Mouse (Mus musculus): ENCODE measurements around the gene Oas1f. TPM values are rescaled to one million over a fixed set of nuclear protein-coding genes. Genes with fewer than 3 reads are reported as not detected.
"Not testable (repeated sequence)": the region's sequence is repeated elsewhere in the genome, so short reads cannot be mapped to it uniquely, and the experiment has no call there.

Gene Oas1f
- total RNA-seq, 1 experiment: 0.45 TPM

DNA sequence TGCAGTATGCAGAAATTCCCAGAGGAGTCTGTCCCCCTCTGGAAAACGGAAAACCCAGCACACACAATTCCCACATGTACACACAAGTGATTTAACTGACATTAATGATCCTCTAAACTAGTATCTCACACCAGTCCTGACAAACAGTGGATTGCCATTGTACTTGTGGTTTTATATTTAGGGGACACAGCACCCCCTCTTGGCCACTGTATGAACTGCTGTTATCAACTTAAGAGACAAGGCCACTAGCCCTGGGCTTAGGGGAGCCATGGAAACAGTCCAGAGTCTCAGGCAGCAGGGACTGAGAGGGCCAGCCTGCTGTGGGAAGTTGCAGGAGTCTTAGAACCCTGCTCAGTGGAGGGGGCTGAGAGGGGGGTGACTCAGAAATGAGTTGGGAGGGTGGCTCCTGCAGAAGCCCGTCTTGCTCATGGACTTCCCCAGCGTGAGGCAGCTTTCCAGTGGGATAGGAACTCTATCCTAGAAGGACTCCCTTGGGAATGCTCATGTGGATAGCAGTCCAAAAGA lies 18.2 kb downstream of the Oas1f start:
- Histone ChIP-seq H3K36me3 (ENCODE audit: control insufficient read depth, insufficient read depth, low read length, poor library complexity, severe bottlenecking) (no peaks in the 10 kb centered on the region), H3K4me3 (ENCODE audit: insufficient read depth in 1 of 2, low read depth in 1 of 2, low read length in 2 of 2, poor library complexity in 1 of 2, severe bottlenecking in 1 of 2) (no peak overlapping the region), H3K27ac (ENCODE audit: insufficient read depth, low read depth, low read length, poor library complexity, severe bottlenecking) (no peak overlapping the region), H3K4me1 (ENCODE audit: control insufficient read depth in 2 of 2, insufficient read depth in 2 of 2, low read length in 2 of 2, poor library complexity in 1 of 2) (no peaks in the 10 kb centered on the region), H3K9me3 (ENCODE audit: control insufficient read depth, insufficient read depth, low read depth, low read length) (no peaks in the 10 kb centered on the region), H3K9ac (ENCODE audit: insufficient read depth, low read depth, low read length, poor library complexity, severe bottlenecking) (no peak overlapping the region)
- TF ChIP-seq MAFK (IDR thresholded peaks at IDR 0.05; ENCODE audit: insufficient read depth, low read depth, low read length): no peak
- peak; percentile 64 for TF ChIP-seq ZC3H11A (IDR thresholded peaks at IDR 0.05; ENCODE audit: borderline replicate concordance, low read depth, low read length)
- TF ChIP-seq ZNF384 (IDR thresholded peaks at IDR 0.05; ENCODE audit: low read depth, low read length): no peak
- DNase-seq (ENCODE audit: low read depth, low spot score): peak; percentile 82
- in situ Hi-C loops (cut with MboI; ENCODE audit: low sequenced_read_pairs in 2 of 2, unreplicated experiment in 2 of 2): no loop called here

DNA sequence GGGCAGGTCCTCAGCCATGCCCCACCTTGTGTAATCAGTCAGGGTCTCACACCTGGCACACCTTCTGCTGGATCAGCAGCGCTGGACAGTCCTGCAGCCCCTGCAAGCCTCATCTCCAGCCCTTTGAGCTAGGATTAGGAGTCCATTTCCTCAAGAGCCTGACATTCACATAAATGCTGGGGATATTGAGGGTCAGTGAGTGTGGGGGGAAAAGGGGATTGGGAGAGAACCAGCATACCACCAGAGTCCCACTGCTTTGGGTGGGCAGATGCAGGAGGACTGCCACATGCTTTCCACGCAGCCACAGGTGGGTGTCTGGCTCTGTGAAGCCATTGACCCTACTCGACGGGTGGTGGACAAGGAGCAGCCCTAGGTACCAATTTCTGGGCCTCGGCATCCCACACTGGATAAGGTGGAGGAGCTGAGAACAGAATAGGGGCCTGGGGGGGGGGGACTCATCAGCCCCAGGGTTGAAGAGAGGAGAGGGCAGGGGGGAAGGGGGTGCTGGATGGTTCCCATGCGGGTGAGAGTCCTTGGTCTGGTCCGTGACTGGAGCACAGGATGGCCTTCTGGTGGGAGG lies 22.4 kb downstream of the Oas1f start:
- Histone ChIP-seq H3K4me1 (ENCODE audit: control insufficient read depth in 2 of 2, insufficient read depth in 2 of 2, low read length in 2 of 2, poor library complexity in 1 of 2) (no peaks in the 10 kb centered on the region), H3K4me3 (ENCODE audit: insufficient read depth in 1 of 2, low read depth in 1 of 2, low read length in 2 of 2, poor library complexity in 1 of 2, severe bottlenecking in 1 of 2) (no peak overlapping the region), H3K9ac (ENCODE audit: insufficient read depth, low read depth, low read length, poor library complexity, severe bottlenecking) (no peak overlapping the region), H3K9me3 (ENCODE audit: control insufficient read depth, insufficient read depth, low read depth, low read length) (no peaks in the 10 kb centered on the region), H3K27ac (ENCODE audit: insufficient read depth, low read depth, low read length, poor library complexity, severe bottlenecking) (no peak overlapping the region), H3K36me3 (ENCODE audit: control insufficient read depth, insufficient read depth, low read length, poor library complexity, severe bottlenecking) (no peaks in the 10 kb centered on the region)
- in situ Hi-C loops (cut with MboI; ENCODE audit: low sequenced_read_pairs in 2 of 2, unreplicated experiment in 2 of 2): no loop called here
- DNase-seq (ENCODE audit: low read depth, low spot score): no peak
- TF ChIP-seq MAFK (IDR thresholded peaks at IDR 0.05; ENCODE audit: insufficient read depth, low read depth, low read length) (no peak), ZNF384 (IDR thresholded peaks at IDR 0.05; ENCODE audit: low read depth, low read length) (no peak), HCFC1 (IDR thresholded peaks at IDR 0.05; ENCODE audit: borderline replicate concordance, insufficient read depth, low read length) (no peak), CHD2 (IDR thresholded peaks at IDR 0.05; ENCODE audit: low read depth, low read length) (no peak), ZC3H11A (IDR thresholded peaks at IDR 0.05; ENCODE audit: borderline replicate concordance, low read depth, low read length) (no peak)

DNA sequence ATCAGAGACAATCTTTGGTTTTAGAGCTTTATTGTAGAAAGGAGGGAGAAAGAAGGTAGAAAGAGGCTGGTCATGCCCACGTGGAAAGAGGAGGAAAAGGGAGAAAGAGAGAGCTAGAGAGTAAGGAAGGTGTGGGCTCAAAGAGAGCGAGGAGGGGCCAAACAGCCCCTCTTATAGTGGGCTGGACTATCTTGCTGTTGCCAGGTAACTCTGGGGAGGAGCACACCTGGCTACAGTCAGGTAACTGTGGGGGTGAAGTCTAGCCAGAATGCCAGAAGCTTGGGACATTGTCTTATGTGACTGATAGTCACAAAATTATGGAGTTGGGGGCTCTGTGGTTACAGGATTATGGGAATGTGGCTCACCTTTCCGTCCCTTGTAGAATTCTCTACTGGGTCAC lies 22.9 kb downstream of the Oas1f start:
- in situ Hi-C loops (cut with MboI; ENCODE audit: low sequenced_read_pairs in 2 of 2, unreplicated experiment in 2 of 2): no loop called here
- Histone ChIP-seq H3K9me3 (ENCODE audit: control insufficient read depth, insufficient read depth, low read depth, low read length) (no peaks in the 10 kb centered on the region), H3K9ac (ENCODE audit: insufficient read depth, low read depth, low read length, poor library complexity, severe bottlenecking) (no peak overlapping the region), H3K27ac (ENCODE audit: insufficient read depth, low read depth, low read length, poor library complexity, severe bottlenecking) (no peak overlapping the region), H3K4me1 (ENCODE audit: control insufficient read depth in 2 of 2, insufficient read depth in 2 of 2, low read length in 2 of 2, poor library complexity in 1 of 2) (no peaks in the 10 kb centered on the region), H3K4me3 (ENCODE audit: insufficient read depth in 1 of 2, low read depth in 1 of 2, low read length in 2 of 2, poor library complexity in 1 of 2, severe bottlenecking in 1 of 2) (no peak overlapping the region), H3K36me3 (ENCODE audit: control insufficient read depth, insufficient read depth, low read length, poor library complexity, severe bottlenecking) (no peaks in the 10 kb centered on the region)
- no peak for DNase-seq (ENCODE audit: low read depth, low spot score)
- TF ChIP-seq ZC3H11A (IDR thresholded peaks at IDR 0.05; ENCODE audit: borderline replicate concordance, low read depth, low read length): no peak
- TF ChIP-seq HCFC1 (IDR thresholded peaks at IDR 0.05; ENCODE audit: borderline replicate concordance, insufficient read depth, low read length): no peak

DNA sequence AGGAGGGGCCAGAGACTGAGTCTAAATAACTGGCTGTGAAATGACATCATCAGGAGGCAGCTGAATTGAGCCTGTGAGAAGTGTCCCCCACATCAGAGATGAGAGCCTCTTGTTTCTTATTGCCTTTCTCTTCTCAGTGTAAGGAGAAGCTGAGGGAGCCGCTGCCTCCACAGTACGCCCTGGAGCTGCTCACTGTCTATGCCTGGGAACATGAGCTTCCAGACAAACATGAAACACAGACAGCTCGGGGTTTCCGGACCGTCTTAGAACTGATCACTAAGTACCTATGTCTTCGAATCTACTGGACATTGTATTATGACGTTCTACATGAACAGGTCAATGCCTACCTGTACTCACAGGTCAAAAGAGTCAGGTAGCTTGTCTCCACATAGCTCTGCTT lies 23.6 kb downstream of the Oas1f start:
- TF ChIP-seq MAFK (IDR thresholded peaks at IDR 0.05; ENCODE audit: insufficient read depth, low read depth, low read length): no peak
- no peak for TF ChIP-seq CHD2 (IDR thresholded peaks at IDR 0.05; ENCODE audit: low read depth, low read length)
- TF ChIP-seq ZC3H11A (IDR thresholded peaks at IDR 0.05; ENCODE audit: borderline replicate concordance, low read depth, low read length): no peak
- no peak for TF ChIP-seq ZNF384 (IDR thresholded peaks at IDR 0.05; ENCODE audit: low read depth, low read length)
- TF ChIP-seq HCFC1 (IDR thresholded peaks at IDR 0.05; ENCODE audit: borderline replicate concordance, insufficient read depth, low read length): no peak
- no peak for DNase-seq (ENCODE audit: low read depth, low spot score)
- no peaks in the 10 kb centered on the region for H3K9me3 ChIP-seq (ENCODE audit: control insufficient read depth, insufficient read depth, low read depth, low read length)
- no peaks in the 10 kb centered on the region; the same call in 1 of the 2 replicates for H3K36me3 ChIP-seq (ENCODE audit: control insufficient read depth, insufficient read depth, low read length, poor library complexity, severe bottlenecking)
- H3K27ac ChIP-seq (ENCODE audit: insufficient read depth, low read depth, low read length, poor library complexity, severe bottlenecking): no peak overlapping the region
- no peak overlapping the region for H3K9ac ChIP-seq (ENCODE audit: insufficient read depth, low read depth, low read length, poor library complexity, severe bottlenecking)
- H3K4me3 ChIP-seq (ENCODE audit: insufficient read depth in 1 of 2, low read depth in 1 of 2, low read length in 2 of 2, poor library complexity in 1 of 2, severe bottlenecking in 1 of 2): no peak overlapping the region
- H3K4me1 ChIP-seq (ENCODE audit: control insufficient read depth in 2 of 2, insufficient read depth in 2 of 2, low read length in 2 of 2, poor library complexity in 1 of 2): no peaks in the 10 kb centered on the region
- in situ Hi-C loops (cut with MboI; ENCODE audit: low sequenced_read_pairs in 2 of 2, unreplicated experiment in 2 of 2): no loop called here

DNA sequence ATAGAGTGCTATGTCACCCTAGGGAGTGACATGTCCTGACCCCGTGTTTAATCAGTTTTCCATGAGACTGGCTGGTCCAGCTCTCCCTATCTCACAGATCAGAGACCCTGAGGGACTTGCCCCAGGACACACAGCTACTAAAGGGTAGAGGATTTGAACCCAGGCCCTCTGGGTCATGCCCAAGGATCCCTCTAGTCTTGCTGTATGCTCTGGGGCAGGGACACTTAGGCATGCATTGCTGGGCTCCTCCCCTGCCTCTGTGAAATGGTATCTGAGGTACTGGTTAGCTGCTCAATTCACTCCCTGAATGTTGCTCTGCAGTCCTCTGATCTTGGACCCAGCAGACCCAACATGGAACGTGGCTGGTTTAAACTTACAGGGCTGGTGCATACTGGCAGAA lies 24.3 kb downstream of the Oas1f start:
- Histone ChIP-seq H3K27ac (ENCODE audit: insufficient read depth, low read depth, low read length, poor library complexity, severe bottlenecking) (no peak overlapping the region), H3K36me3 (ENCODE audit: control insufficient read depth, insufficient read depth, low read length, poor library complexity, severe bottlenecking) (no peaks in the 10 kb centered on the region; the same call in 1 of the 2 replicates), H3K9me3 (ENCODE audit: control insufficient read depth, insufficient read depth, low read depth, low read length) (no peaks in the 10 kb centered on the region), H3K4me3 (ENCODE audit: insufficient read depth in 1 of 2, low read depth in 1 of 2, low read length in 2 of 2, poor library complexity in 1 of 2, severe bottlenecking in 1 of 2) (no peak overlapping the region), H3K4me1 (ENCODE audit: control insufficient read depth in 2 of 2, insufficient read depth in 2 of 2, low read length in 2 of 2, poor library complexity in 1 of 2) (no peaks in the 10 kb centered on the region), H3K9ac (ENCODE audit: insufficient read depth, low read depth, low read length, poor library complexity, severe bottlenecking) (no peak overlapping the region)
- no peak for TF ChIP-seq ZC3H11A (IDR thresholded peaks at IDR 0.05; ENCODE audit: borderline replicate concordance, low read depth, low read length)
- no peak for TF ChIP-seq CHD2 (IDR thresholded peaks at IDR 0.05; ENCODE audit: low read depth, low read length)
- TF ChIP-seq ZNF384 (IDR thresholded peaks at IDR 0.05; ENCODE audit: low read depth, low read length): no peak
- TF ChIP-seq HCFC1 (IDR thresholded peaks at IDR 0.05; ENCODE audit: borderline replicate concordance, insufficient read depth, low read length): no peak
- TF ChIP-seq MAFK (IDR thresholded peaks at IDR 0.05; ENCODE audit: insufficient read depth, low read depth, low read length): no peak
- no peak for DNase-seq (ENCODE audit: low read depth, low spot score)
- in situ Hi-C loops (cut with MboI; ENCODE audit: low sequenced_read_pairs in 2 of 2, unreplicated experiment in 2 of 2): no loop called here

DNA sequence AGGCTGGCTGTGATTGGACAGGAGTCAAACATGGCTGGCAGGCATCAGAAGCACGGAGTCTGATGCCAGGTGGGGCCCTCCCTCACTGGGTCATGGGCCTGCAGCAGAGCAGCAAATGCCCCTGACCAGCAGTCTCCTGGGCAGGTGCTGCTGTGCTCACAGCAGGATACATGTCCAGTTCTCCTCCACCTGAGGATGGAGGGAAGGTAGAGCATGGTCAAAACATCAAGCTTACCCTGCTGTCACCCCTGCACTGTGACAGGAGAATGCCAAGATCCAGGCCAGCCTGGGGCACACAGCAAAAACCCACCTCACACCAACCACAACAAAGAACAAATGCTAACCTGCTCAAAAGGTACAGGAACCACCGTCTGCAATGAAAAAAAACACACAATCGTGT lies 29.7 kb downstream of the Oas1f start:
- in situ Hi-C loops (cut with MboI; ENCODE audit: low sequenced_read_pairs in 2 of 2, unreplicated experiment in 2 of 2): not testable (repeated sequence)

DNA sequence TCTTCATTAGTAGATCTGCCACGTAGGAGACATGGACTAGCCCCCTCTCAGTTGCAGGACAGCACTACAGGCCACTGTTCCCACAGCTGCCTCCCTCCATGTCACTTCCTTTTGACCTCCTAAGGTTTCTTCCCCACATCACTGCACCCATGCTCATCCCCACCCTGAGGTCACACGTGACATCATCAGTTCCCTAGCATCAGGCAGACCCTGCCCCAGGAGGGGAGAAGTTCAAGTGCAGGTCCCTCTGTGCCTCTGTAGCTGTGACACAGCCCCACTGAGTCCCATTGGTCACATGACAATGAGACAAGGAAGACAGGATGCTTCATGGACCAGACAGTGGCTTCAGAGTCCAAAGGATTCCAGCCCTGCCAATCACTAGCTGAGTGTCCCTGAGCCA lies 30.2 kb downstream of the Oas1f start:
- in situ Hi-C loops (cut with MboI; ENCODE audit: low sequenced_read_pairs in 2 of 2, unreplicated experiment in 2 of 2); DNase-seq (ENCODE audit: low read depth, low spot score): not testable (repeated sequence)

More for the DNA sequence above, 29.7 kb downstream of the Oas1f start:
- not testable (repeated sequence) for H3K27ac ChIP-seq (ENCODE audit: insufficient read depth, low read depth, low read length, poor library complexity, severe bottlenecking); DNase-seq (ENCODE audit: low read depth, low spot score); H3K9me3 ChIP-seq (ENCODE audit: control insufficient read depth, insufficient read depth, low read depth, low read length); H3K4me1 ChIP-seq (ENCODE audit: control insufficient read depth in 2 of 2, insufficient read depth in 2 of 2, low read length in 2 of 2, poor library complexity in 1 of 2); H3K4me3 ChIP-seq (ENCODE audit: insufficient read depth in 1 of 2, low read depth in 1 of 2, low read length in 2 of 2, poor library complexity in 1 of 2, severe bottlenecking in 1 of 2); H3K36me3 ChIP-seq (ENCODE audit: control insufficient read depth, insufficient read depth, low read length, poor library complexity, severe bottlenecking); H3K9ac ChIP-seq (ENCODE audit: insufficient read depth, low read depth, low read length, poor library complexity, severe bottlenecking)

More for the DNA sequence above, 30.2 kb downstream of the Oas1f start:
- H3K9me3 ChIP-seq (ENCODE audit: control insufficient read depth, insufficient read depth, low read depth, low read length); H3K4me1 ChIP-seq (ENCODE audit: control insufficient read depth in 2 of 2, insufficient read depth in 2 of 2, low read length in 2 of 2, poor library complexity in 1 of 2); H3K4me3 ChIP-seq (ENCODE audit: insufficient read depth in 1 of 2, low read depth in 1 of 2, low read length in 2 of 2, poor library complexity in 1 of 2, severe bottlenecking in 1 of 2); H3K27ac ChIP-seq (ENCODE audit: insufficient read depth, low read depth, low read length, poor library complexity, severe bottlenecking); H3K9ac ChIP-seq (ENCODE audit: insufficient read depth, low read depth, low read length, poor library complexity, severe bottlenecking); H3K36me3 ChIP-seq (ENCODE audit: control insufficient read depth, insufficient read depth, low read length, poor library complexity, severe bottlenecking): not testable (repeated sequence)

Measured in ES-E14 (cell line).